Mouse (Mus musculus): ENCODE data around the gene Gpr87. TPM values are rescaled to one million over a fixed set of nuclear protein-coding genes. Genes with fewer than 3 reads are reported as not detected.
"Not testable (repeated sequence)": the region's sequence is repeated elsewhere in the genome, so short reads cannot be mapped to it uniquely, and the experiment has no call there.

Gene Gpr87
- total and polyA plus RNA-seq, 3 experiments = 0.33 TPM; not detected in 2

DNA sequence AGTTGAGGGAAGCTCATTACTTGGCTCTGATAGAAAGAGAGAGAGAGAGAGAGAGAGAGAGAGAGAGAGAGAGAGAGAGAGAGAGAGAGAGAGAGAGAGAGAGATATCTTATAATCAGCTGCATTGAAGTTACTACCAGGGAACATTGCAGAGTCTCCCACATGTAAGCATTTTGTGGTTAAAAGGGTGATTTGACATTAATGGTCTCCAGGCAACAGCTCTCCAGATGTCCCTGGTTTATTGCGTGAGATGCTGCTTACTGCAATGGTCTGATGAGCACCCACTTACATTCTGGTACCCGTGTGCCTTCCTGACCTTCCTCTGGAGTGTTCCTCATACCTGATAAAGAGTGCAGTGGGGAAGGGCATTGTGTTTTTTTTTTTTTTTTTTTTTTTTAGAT is 40.0 kb downstream of the Gpr87 start:
- no peaks in the 10 kb centered on the region for H3K9me3 ChIP-seq (replicated peaks)
- H3K27me3 ChIP-seq (ENCODE audit: insufficient read depth, low read length) = peaks cover 3% of the 10 kb centered on the region; the same call in 1 of the 2 replicates
- no peaks in the 10 kb centered on the region for H3K36me3 ChIP-seq (replicated peaks)
- H3K4me1 ChIP-seq (ENCODE audit: insufficient read depth, low read depth, low read length) = no peaks in the 10 kb centered on the region
- no peak overlapping the region for H3K4me3 ChIP-seq (ENCODE audit: low read depth, low read length)
- ATAC-seq (ENCODE audit: extremely low read depth, insufficient number of reproducible peaks, low FRiP score, poor library complexity, severe bottlenecking) (no peak), DNase-seq (ENCODE audit: low spot score) (no peak)
- TF ChIP-seq GATA2 (IDR thresholded peaks at IDR 0.05; ENCODE audit: borderline replicate concordance, low read depth, low read length) (no peak), CTCF (IDR thresholded peaks at IDR 0.05; ENCODE audit: low read depth, low read length) (no peak), GATA1 (IDR thresholded peaks at IDR 0.05; ENCODE audit: borderline replicate concordance, low read length) (no peak), POLR2AphosphoS5 (IDR thresholded peaks at IDR 0.05; ENCODE audit: insufficient replicate concordance, low read depth, low read length) (no peak), TAL1 (conservative IDR thresholded peaks at IDR 0.05; ENCODE audit: low read depth, low read length) (no peak)

DNA sequence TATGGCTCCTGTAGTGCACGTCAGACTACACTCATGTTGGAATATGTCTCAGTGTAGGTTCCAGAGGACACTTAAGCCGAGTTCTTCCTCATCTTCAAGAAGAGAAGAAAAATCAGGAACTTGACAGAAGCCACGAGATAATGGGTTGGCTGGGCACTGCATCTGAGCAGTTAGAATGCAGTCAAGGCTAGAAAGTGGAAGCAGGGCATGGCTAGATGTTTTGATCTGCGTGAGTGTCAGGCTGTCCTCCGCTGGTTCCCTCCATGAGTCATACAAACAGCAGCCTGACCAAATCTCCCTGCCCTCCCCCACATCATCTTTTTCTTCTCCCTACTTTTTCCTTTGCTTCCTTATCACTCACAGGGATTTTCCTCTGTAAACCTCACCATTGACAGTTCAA is 41.5 kb downstream of the Gpr87 start, which contains the start of gene P2ry14:
TSS of gene P2ry14 (minus strand) at position 195 of the 400 bp plus-strand sequence.
- no peaks in the 10 kb centered on the region for H3K36me3 ChIP-seq (replicated peaks)
- H3K4me3 ChIP-seq (ENCODE audit: low read depth, low read length) = no peak within 1 kb of the TSS
- DNase-seq (ENCODE audit: low spot score) (no peak), ATAC-seq (ENCODE audit: extremely low read depth, insufficient number of reproducible peaks, low FRiP score, poor library complexity, severe bottlenecking) (no peak)
- H3K27me3 ChIP-seq (ENCODE audit: insufficient read depth, low read length) = peaks cover 3% of the 10 kb centered on the region; the same call in 1 of the 2 replicates
- H3K9me3 ChIP-seq (replicated peaks) = no peaks in the 10 kb centered on the region
- H3K4me1 ChIP-seq (ENCODE audit: insufficient read depth, low read depth, low read length) = no peaks in the 10 kb centered on the region
- TF ChIP-seq GATA2 (IDR thresholded peaks at IDR 0.05; ENCODE audit: borderline replicate concordance, low read depth, low read length) (no peak), TAL1 (conservative IDR thresholded peaks at IDR 0.05; ENCODE audit: low read depth, low read length) (no peak), CTCF (IDR thresholded peaks at IDR 0.05; ENCODE audit: low read depth, low read length) (no peak), POLR2AphosphoS5 (IDR thresholded peaks at IDR 0.05; ENCODE audit: insufficient replicate concordance, low read depth, low read length) (no peak), GATA1 (IDR thresholded peaks at IDR 0.05; ENCODE audit: borderline replicate concordance, low read length) (no peak)

- no peaks in the 10 kb centered on the region for H3K4me1 ChIP-seq (ENCODE audit: insufficient read depth, low read depth, low read length)
- ATAC-seq (ENCODE audit: extremely low read depth, insufficient number of reproducible peaks, low FRiP score, poor library complexity, severe bottlenecking) = no peak
Observed at GRCm38 (mm10) chr3:59150624-59151023, 44.3 kb downstream of the Gpr87 start.

DNA sequence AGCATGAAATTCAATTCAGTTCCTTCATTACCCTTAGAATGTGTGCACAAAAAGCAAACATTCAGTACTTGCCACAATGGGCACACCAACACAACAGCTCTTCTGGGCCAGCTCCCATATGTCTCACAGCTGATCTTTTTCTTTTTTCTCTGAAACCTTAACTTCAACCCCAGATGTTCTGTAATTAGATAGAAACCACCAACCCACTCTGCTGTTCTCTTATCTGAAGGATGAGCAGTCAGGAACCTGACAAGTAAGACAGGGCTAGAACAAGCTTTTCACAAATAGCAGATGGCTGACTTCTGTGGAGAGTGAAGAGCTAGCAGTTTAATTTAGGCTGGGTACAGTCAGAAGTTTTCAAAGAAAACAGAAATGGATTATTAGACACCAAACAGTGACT is 45.3 kb downstream of the Gpr87 start:
- DNase-seq (ENCODE audit: low spot score) = no peak

More at GRCm38 (mm10) chr3:59150624-59151023, 44.3 kb downstream of the Gpr87 start:
- Histone ChIP-seq H3K9me3 (replicated peaks) (no peaks in the 10 kb centered on the region), H3K36me3 (replicated peaks) (no peaks in the 10 kb centered on the region), H3K4me3 (ENCODE audit: low read depth, low read length) (no peak overlapping the region), H3K27me3 (ENCODE audit: insufficient read depth, low read length) (peaks cover 5% of the 10 kb centered on the region; the same call in 1 of the 2 replicates)
- TF ChIP-seq GATA1 (IDR thresholded peaks at IDR 0.05; ENCODE audit: borderline replicate concordance, low read length) (no peak), POLR2AphosphoS5 (IDR thresholded peaks at IDR 0.05; ENCODE audit: insufficient replicate concordance, low read depth, low read length) (no peak), TAL1 (conservative IDR thresholded peaks at IDR 0.05; ENCODE audit: low read depth, low read length) (no peak), CTCF (IDR thresholded peaks at IDR 0.05; ENCODE audit: low read depth, low read length) (no peak), GATA2 (IDR thresholded peaks at IDR 0.05; ENCODE audit: borderline replicate concordance, low read depth, low read length) (no peak)
- no peak for DNase-seq (ENCODE audit: low spot score)

GRCm38 (mm10) chr3:59145194-59145593 is 49.7 kb downstream of the Gpr87 start:
- TF ChIP-seq CTCF (IDR thresholded peaks at IDR 0.05; ENCODE audit: low read depth, low read length) = no peak
- ATAC-seq (ENCODE audit: extremely low read depth, insufficient number of reproducible peaks, low FRiP score, poor library complexity, severe bottlenecking) (no peak), DNase-seq (ENCODE audit: low spot score) (no peak)
- no peak overlapping the region for H3K4me3 ChIP-seq (ENCODE audit: low read depth, low read length)
- 0 out of 2 replicates have a peak, but pooled peaks cover 2% of the 10 kb centered on the region for H3K27me3 ChIP-seq (ENCODE audit: insufficient read depth, low read length)
- H3K36me3 ChIP-seq (replicated peaks) = no peaks in the 10 kb centered on the region
- no peaks in the 10 kb centered on the region for H3K9me3 ChIP-seq (replicated peaks)
- no peaks in the 10 kb centered on the region for H3K4me1 ChIP-seq (ENCODE audit: insufficient read depth, low read depth, low read length)

More for the DNA sequence above, 45.3 kb downstream of the Gpr87 start:
- Histone ChIP-seq H3K9me3 (replicated peaks) (no peaks in the 10 kb centered on the region), H3K4me3 (ENCODE audit: low read depth, low read length) (no peak overlapping the region), H3K4me1 (ENCODE audit: insufficient read depth, low read depth, low read length) (no peaks in the 10 kb centered on the region), H3K36me3 (replicated peaks) (no peaks in the 10 kb centered on the region), H3K27me3 (ENCODE audit: insufficient read depth, low read length) (peaks cover 5% of the 10 kb centered on the region; the same call in 1 of the 2 replicates)
- TF ChIP-seq GATA2 (IDR thresholded peaks at IDR 0.05; ENCODE audit: borderline replicate concordance, low read depth, low read length) (no peak), POLR2AphosphoS5 (IDR thresholded peaks at IDR 0.05; ENCODE audit: insufficient replicate concordance, low read depth, low read length) (no peak), TAL1 (conservative IDR thresholded peaks at IDR 0.05; ENCODE audit: low read depth, low read length) (no peak), GATA1 (IDR thresholded peaks at IDR 0.05; ENCODE audit: borderline replicate concordance, low read length) (no peak), CTCF (IDR thresholded peaks at IDR 0.05; ENCODE audit: low read depth, low read length) (no peak)
- ATAC-seq (ENCODE audit: extremely low read depth, insufficient number of reproducible peaks, low FRiP score, poor library complexity, severe bottlenecking) = no peak

DNA sequence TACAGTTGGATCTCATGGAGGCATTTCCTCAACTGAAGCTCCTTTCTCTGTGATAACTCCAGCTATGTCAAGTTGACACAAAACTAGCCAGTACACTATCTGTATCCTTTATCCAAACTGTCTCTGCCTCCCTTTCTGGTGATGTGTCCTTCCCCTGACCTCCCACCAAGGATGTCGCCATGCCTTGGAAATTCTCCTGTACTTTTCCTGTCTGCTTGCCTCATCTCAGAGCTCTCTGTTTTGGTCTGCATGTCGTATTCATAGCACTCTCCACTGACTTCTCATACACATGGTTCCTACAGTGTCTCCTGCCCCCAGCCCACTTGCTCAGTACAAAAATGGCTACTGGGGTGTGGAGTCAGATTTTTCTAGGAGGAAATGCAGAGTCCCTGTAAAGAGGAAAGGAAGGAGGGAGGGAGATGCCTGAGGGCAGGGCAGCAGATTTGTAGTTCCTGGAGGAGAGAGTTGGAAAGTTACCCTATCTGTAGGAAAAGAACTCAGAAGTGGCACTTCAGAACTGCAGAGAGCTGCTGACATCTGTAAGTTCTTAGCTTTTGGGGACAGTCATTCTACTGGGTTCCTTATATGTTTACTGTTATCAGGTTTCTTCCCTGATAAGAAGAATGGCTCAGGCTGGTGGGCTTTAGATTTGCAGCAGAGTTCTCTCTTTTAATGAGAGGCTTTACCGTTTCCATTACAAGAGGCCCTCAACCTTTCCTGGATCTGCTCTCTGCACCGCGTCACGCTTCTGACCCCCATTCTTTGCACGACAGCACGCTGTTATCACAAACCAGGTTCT is 53.2 kb downstream of the Gpr87 start:
- H3K4me3 ChIP-seq (ENCODE audit: low read depth, low read length) = no peak overlapping the region
- ATAC-seq (ENCODE audit: extremely low read depth, insufficient number of reproducible peaks, low FRiP score, poor library complexity, severe bottlenecking) (no peak), DNase-seq (ENCODE audit: low spot score) (no peak)
- H3K36me3 ChIP-seq (replicated peaks) = no peaks in the 10 kb centered on the region
- no peaks in the 10 kb centered on the region for H3K27me3 ChIP-seq (ENCODE audit: insufficient read depth, low read length)
- H3K4me1 ChIP-seq (ENCODE audit: insufficient read depth, low read depth, low read length) = no peaks in the 10 kb centered on the region
- no peaks in the 10 kb centered on the region for H3K9me3 ChIP-seq (replicated peaks)
- TF ChIP-seq CTCF (IDR thresholded peaks at IDR 0.05; ENCODE audit: low read depth, low read length) (no peak), GATA1 (IDR thresholded peaks at IDR 0.05; ENCODE audit: borderline replicate concordance, low read length) (no peak), TAL1 (conservative IDR thresholded peaks at IDR 0.05; ENCODE audit: low read depth, low read length) (no peak), GATA2 (IDR thresholded peaks at IDR 0.05; ENCODE audit: borderline replicate concordance, low read depth, low read length) (no peak), POLR2AphosphoS5 (IDR thresholded peaks at IDR 0.05; ENCODE audit: insufficient replicate concordance, low read depth, low read length) (no peak)

DNA sequence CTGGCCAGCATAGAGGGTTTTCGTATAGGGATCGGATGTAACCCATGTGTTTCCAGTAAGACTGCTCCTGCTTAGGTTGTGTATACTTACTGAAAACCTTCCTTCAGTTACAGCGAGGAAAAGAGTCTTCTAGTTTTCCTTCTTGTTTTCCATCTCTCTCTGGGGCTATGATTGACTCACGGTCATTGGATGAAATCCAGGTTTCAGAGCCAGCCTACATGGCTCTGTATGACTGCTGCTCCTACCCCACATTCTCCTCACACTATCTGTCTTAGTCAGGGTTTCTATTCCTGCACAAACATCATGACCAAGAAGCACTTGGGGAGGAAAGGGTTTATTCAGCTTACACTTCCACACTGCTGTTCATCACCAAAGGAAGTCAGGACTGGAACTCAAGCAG is 54.0 kb downstream of the Gpr87 start:
- not testable (repeated sequence) for ATAC-seq (ENCODE audit: extremely low read depth, insufficient number of reproducible peaks, low FRiP score, poor library complexity, severe bottlenecking); H3K4me3 ChIP-seq (ENCODE audit: low read depth, low read length); H3K27me3 ChIP-seq (ENCODE audit: insufficient read depth, low read length); H3K9me3 ChIP-seq (replicated peaks); DNase-seq (ENCODE audit: low spot score); H3K4me1 ChIP-seq (ENCODE audit: insufficient read depth, low read depth, low read length); H3K36me3 ChIP-seq (replicated peaks)

Measured in G1E (cell line).